ENCODE assay signal across 12 mouse cellular contexts in genomic region chr2:60825690-60826089, GRCm38 (mm10).
DNase-seq lines count a peak whose midpoint lies in the region; ATAC-seq and TF ChIP-seq lines count a peak whose summit lies in the region.
"Had no signal": no experiment of that assay in that cellular context is flagged by ENCODE, and none has a peak within 500 bp of the region (broad histone marks: within the 10 kb centered on the region; RNA-seq: fewer than 3 reads in every experiment).

No protein-coding gene starts in this region.

- H3K36me3 ChIP-seq in kidney, adult 2 months (ENCODE audit: control insufficient read depth, insufficient read depth, low read length), result no peaks in the 10 kb centered on the region
- peaks cover 48% of the 10 kb centered on the region for H3K36me3 ChIP-seq in G1E (replicated peaks)
- no peaks in the 10 kb centered on the region for H3K36me3 ChIP-seq in lung, postnatal 0 days (ENCODE audit: insufficient read depth, low read length)
- H3K36me3 ChIP-seq: midbrain, embryonic 13.5 days had no signal

- peak; percentile 93 for ATAC-seq in G1E (ENCODE audit: extremely low read depth, insufficient number of reproducible peaks, low FRiP score, poor library complexity, severe bottlenecking)
- peak; percentile 78 for ATAC-seq in lung, postnatal 0 days
- ATAC-seq: forebrain, postnatal 0 days; hindbrain, embryonic 16.5 days; midbrain, embryonic 13.5 days had no signal

- peaks cover 9% of the 10 kb centered on the region for H3K4me1 ChIP-seq in kidney, adult 2 months (ENCODE audit: control insufficient read depth, insufficient read depth, low read length)
- peaks cover 71% of the 10 kb centered on the region for H3K4me1 ChIP-seq in G1E (ENCODE audit: insufficient read depth, low read depth, low read length)
- peaks cover 14% of the 10 kb centered on the region for H3K4me1 ChIP-seq in embryonic fibroblast, embryonic 13.5 days (ENCODE audit: control insufficient read depth, insufficient read depth, low read length)
- H3K4me1 ChIP-seq in lung, postnatal 0 days (ENCODE audit: insufficient read depth, low read depth, low read length), result peaks cover 16% of the 10 kb centered on the region; the same call in 1 of the 2 replicates
- H3K4me1 ChIP-seq: midbrain, embryonic 13.5 days had no signal

- peak; percentile 78 for DNase-seq in kidney, adult 2 months
- no peak for DNase-seq in kidney, adult 11 months
- DNase-seq in G1E (ENCODE audit: low spot score), result peak; percentile 60
- peak; percentile 80 for DNase-seq in lung, postnatal 0 days (ENCODE audit: low spot score)
- DNase-seq in ovary, postnatal 10 days (ENCODE audit: low spot score), result no peak
- DNase-seq in layer of hippocampus, adult 11-12 months (ENCODE audit: low spot score), result no peak
- DNase-seq in ovary, postnatal 36 days (ENCODE audit: low spot score), result no peak
- DNase-seq: forebrain, postnatal 0 days; thymus, postnatal 36 days had no signal

- no peaks in the 10 kb centered on the region for H3K27me3 ChIP-seq in kidney, adult 2 months (replicated peaks; ENCODE audit: control insufficient read depth, insufficient read depth, low read length)
- H3K27me3 ChIP-seq in G1E (ENCODE audit: insufficient read depth, low read length), result no peaks in the 10 kb centered on the region
- H3K27me3 ChIP-seq in lung, postnatal 0 days (replicated peaks; ENCODE audit: insufficient read depth, low read length), result no peaks in the 10 kb centered on the region
- H3K27me3 ChIP-seq: midbrain, embryonic 13.5 days had no signal

- H3K4me3 ChIP-seq in kidney, adult 2 months (ENCODE audit: insufficient read depth, low read depth, low read length), result no peak overlapping the region
- H3K4me3 ChIP-seq in G1E (ENCODE audit: low read depth, low read length), result no peak overlapping the region; the same call in 1 of the 2 replicates
- no peak overlapping the region for H3K4me3 ChIP-seq in embryonic fibroblast, embryonic 13.5 days (ENCODE audit: insufficient read depth, low read length)
- H3K4me3 ChIP-seq in lung, postnatal 0 days (ENCODE audit: low read depth, low read length), result no peak overlapping the region
- H3K4me3 ChIP-seq: midbrain, embryonic 13.5 days had no signal

- TF ChIP-seq POLR2A in kidney, adult 2 months (IDR thresholded peaks at IDR 0.05; ENCODE audit: low read depth, low read length), result no peak
- no peak for TF ChIP-seq POLR2A in embryonic fibroblast, embryonic 13.5 days (IDR thresholded peaks at IDR 0.05; ENCODE audit: low read depth, low read length)

- no peaks in the 10 kb centered on the region for H3K9me3 ChIP-seq in G1E (replicated peaks)
- H3K9me3 ChIP-seq in lung, postnatal 0 days (ENCODE audit: low read length), result no peaks in the 10 kb centered on the region
- H3K9me3 ChIP-seq: midbrain, embryonic 13.5 days had no signal

- H3K27ac ChIP-seq in kidney, adult 2 months (ENCODE audit: insufficient read depth, low read depth, low read length), result no peak overlapping the region
- H3K27ac ChIP-seq in embryonic fibroblast, embryonic 13.5 days (ENCODE audit: insufficient read depth, low read length), result peak overlapping the region; percentile 75; the same call in 1 of the 2 replicates
- peak overlapping the region; percentile 26; the same call in 1 of the 2 replicates for H3K27ac ChIP-seq in lung, postnatal 0 days (ENCODE audit: low read length)
- H3K27ac ChIP-seq: midbrain, embryonic 13.5 days had no signal

- no peak for TF ChIP-seq CTCF in kidney, adult 2 months (conservative IDR thresholded peaks at IDR 0.05; ENCODE audit: insufficient read depth, insufficient read length, low read depth, low read length)
- no peak for TF ChIP-seq CTCF in G1E (IDR thresholded peaks at IDR 0.05; ENCODE audit: low read depth, low read length)
- TF ChIP-seq CTCF in embryonic fibroblast, embryonic 13.5 days (IDR thresholded peaks at IDR 0.05; ENCODE audit: borderline replicate concordance, insufficient read depth, low read length), result no peak
- no peak for TF ChIP-seq CTCF in lung, postnatal 0 days (IDR thresholded peaks at IDR 0.05)

- WGBS in kidney, adult 2 months, result 48% methylated on average over 4 of the region's 4 CpGs
- WGBS in lung, postnatal 0 days, result 38% methylated on average over 4 of the region's 4 CpGs

- no peak overlapping the region for H3K4me2 ChIP-seq in lung, postnatal 0 days (replicated peaks; ENCODE audit: low read depth, low read length)
- H3K4me2 ChIP-seq: midbrain, embryonic 13.5 days had no signal

- no peak; the same call in 1 of the 2 replicates for TF ChIP-seq EP300 in lung, postnatal 0 days (IDR thresholded peaks at IDR 0.05)

- H3K9ac ChIP-seq in lung, postnatal 0 days (replicated peaks; ENCODE audit: low read depth), result no peak overlapping the region
- H3K9ac ChIP-seq: forebrain, postnatal 0 days; midbrain, embryonic 13.5 days had no signal

Comparison
In these comparisons a context has a peak if more than half of its experiments do, and no peak if none do; other contexts are left out.
1. DNase-seq: peak in kidney, adult 2 months (single experiment), G1E (single experiment) and lung, postnatal 0 days (single experiment); none in kidney, adult 11 months (single experiment), ovary, postnatal 10 days (single experiment), layer of hippocampus, adult 11-12 months (single experiment) and ovary, postnatal 36 days (single experiment).